Mouse (Mus musculus) liver, embryonic 14.5 days (tissue): Measurements from ENCODE around the gene Eci3.
A peak's percentile ranks its signal among the peaks of the same experiment; 100 is the strongest.

Source experiments
- CTCF ChIP-seq: IDR thresholded peaks from 2 replicates; pipeline ENCODE4 v1.5.1; 2016; ENCODE audit warnings: antibody characterized with exemption, low read depth, control low read depth
- EP300 ChIP-seq: IDR thresholded peaks from 2 replicates; pipeline ENCODE4 v1.6.1; 2016; ENCODE audit warnings: antibody characterized with exemption, low read depth

DNA sequence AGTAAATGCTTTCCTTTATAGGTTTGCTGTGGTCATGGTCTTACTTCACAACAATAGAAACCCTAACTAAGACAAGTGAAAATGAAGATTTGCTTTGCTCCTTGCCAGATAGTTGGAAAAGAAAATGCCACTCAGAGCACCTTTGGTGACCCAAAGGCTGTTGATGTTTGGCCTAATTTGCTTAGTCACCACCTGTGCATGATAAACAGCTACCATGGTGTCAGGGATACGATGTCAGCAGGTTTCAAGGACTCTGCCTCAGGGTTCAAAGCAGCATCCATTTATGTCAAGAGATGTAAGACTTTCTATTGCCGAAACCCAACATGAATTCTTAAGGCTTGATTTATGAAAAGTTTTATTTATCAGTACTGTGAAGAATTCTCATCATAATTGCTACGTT is 13.8 kb upstream of the Eci3 start:
- TF ChIP-seq EP300 (peak; percentile 10; the same call in 1 of the 2 replicates), CTCF (no peak)
